Mouse (Mus musculus) midbrain, embryonic 15.5 days (tissue): ENCODE results near the gene Chd1. TPM values are rescaled to one million over a fixed set of nuclear protein-coding genes. Genes with fewer than 3 reads are reported as not detected.
A peak's percentile ranks its signal among the peaks of the same experiment; 100 is the strongest.

Experiments used
- ATAC-seq: fragments of 200-750 bp; cut with Nextera tagmentation; replicated peaks from 2 replicates; pipeline ENCODE4 v1.8.0; 2017; ENCODE audit warnings: moderate TSS enrichment
- H3K27ac ChIP-seq: fragments of 300-500 bp; sonication (generic); 2 replicates; pipeline ENCODE4 v1.5.1; 2015; ENCODE audit warnings: mild to moderate bottlenecking, inconsistent platforms
- H3K27me3 ChIP-seq: fragments of 300-500 bp; sonication (generic); replicated peaks from 2 replicates; pipeline ENCODE4 v1.6.1; 2015; ENCODE audit warnings: inconsistent platforms
- H3K36me3 ChIP-seq: fragments of 300-500 bp; sonication (generic); replicated peaks from 2 replicates; pipeline ENCODE4 v1.6.1; 2015; ENCODE audit warnings: inconsistent platforms
- H3K4me1 ChIP-seq: fragments of 300-500 bp; sonication (generic); 2 replicates; pipeline ENCODE4 v1.6.1; 2015; ENCODE audit warnings: inconsistent platforms
- H3K4me2 ChIP-seq: fragments of 300-500 bp; sonication (generic); 2 replicates; pipeline ENCODE4 v1.6.1; 2015; ENCODE audit warnings: inconsistent platforms, mild to moderate bottlenecking, moderate library complexity
- H3K4me3 ChIP-seq: fragments of 300-500 bp; sonication (generic); 2 replicates; pipeline ENCODE4 v1.5.1; 2015; ENCODE audit warnings: mild to moderate bottlenecking, inconsistent platforms
- H3K9ac ChIP-seq: fragments of 300-500 bp; sonication (generic); 2 replicates; pipeline ENCODE4 v1.6.1; 2015; ENCODE audit warnings: mild to moderate bottlenecking, inconsistent platforms
- H3K9me3 ChIP-seq: fragments of 300-500 bp; sonication (generic); 2 replicates; pipeline ENCODE4 v1.6.1; 2016; ENCODE audit warnings: inconsistent platforms
- WGBS: fragments of 180-500 bp; shearing (Covaris S2); methylation state at CpG from one replicate; pipeline ENCODE4 v1.1.7; 2015; ENCODE audit warnings: mixed read lengths; 5-methylcytosine and 5-hydroxymethylcytosine counted together
- polyA plus RNA-seq: library from polyadenylated mRNA; unstranded; fragments of >200 nt; fragmentation: Nextera tagmentation; extraction: Ambion mirVana; gene quantifications from 2 replicates; pipeline ENCODE4 v1.2.1, GENCODE M21; 2015

Chd1 gene
- polyA plus RNA-seq, 1 experiment from 2014 or later: 16.3 TPM

DNA sequence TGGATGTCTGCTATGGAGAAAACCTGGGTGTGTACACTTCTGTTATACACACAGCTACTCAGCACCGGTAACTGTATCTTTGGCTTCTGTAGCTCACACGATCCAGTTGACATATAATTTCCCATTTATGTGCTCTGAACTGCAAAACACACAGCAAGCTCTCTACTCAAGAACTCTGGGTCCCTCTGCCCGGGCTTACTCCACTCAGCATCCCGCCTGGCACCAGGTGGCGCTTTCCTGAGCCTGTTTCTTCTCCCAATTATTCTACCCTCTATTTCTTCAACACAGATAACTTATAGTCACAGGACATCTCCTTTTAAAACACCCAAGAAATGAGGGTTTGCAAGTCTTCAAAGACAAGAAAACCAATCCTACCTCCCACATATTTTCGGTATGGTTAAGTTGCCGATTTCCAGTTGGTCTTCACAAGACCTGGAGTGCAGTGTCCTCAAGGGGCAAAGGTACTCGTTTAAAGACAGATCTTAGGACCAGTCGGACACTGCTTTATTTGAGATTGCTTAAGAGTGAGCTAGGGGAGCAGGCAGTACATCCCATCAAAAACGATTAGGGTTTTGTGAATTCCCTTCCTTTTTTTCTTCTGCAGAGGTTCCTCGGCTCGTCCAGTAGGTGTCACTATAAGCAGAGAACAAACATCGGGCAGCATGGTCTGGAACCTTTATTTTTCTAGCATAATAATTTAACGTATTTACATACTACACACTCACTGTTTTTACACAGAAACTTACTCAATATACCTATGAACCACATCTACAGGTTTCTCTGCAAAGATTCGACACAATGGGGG lies 99.4 kb downstream of the Chd1 start:
- H3K4me2 ChIP-seq: no peak overlapping the region

GRCm38 (mm10) chr17:15807295-15807984 lies 102.7 kb downstream of the Chd1 start:
- no peak overlapping the region for H3K27ac ChIP-seq
- peak; percentile 17; the same call in 1 of the 2 replicates for ATAC-seq
- no peak overlapping the region for H3K4me2 ChIP-seq
- H3K4me3 ChIP-seq: no peak overlapping the region
- H3K27me3 ChIP-seq: no peaks in the 10 kb centered on the region
- H3K9ac ChIP-seq: no peak overlapping the region
- no peaks in the 10 kb centered on the region; the same call in 1 of the 2 replicates for H3K36me3 ChIP-seq
- H3K9me3 ChIP-seq: no peaks in the 10 kb centered on the region
- 77% methylated on average over 23 of the region's 23 CpGs for WGBS
- peaks cover 44% of the 10 kb centered on the region for H3K4me1 ChIP-seq

More for the DNA sequence above, 99.4 kb downstream of the Chd1 start:
- Histone ChIP-seq H3K36me3 (no peaks in the 10 kb centered on the region; the same call in 1 of the 2 replicates), H3K4me1 (peaks cover 14% of the 10 kb centered on the region), H3K4me3 (no peak overlapping the region), H3K27me3 (no peaks in the 10 kb centered on the region), H3K9ac (no peak overlapping the region), H3K9me3 (no peaks in the 10 kb centered on the region), H3K27ac (no peak overlapping the region)
- 53% methylated on average over 15 of the region's 15 CpGs for WGBS
- ATAC-seq: peak; percentile 55; the same call in 1 of the 2 replicates

DNA sequence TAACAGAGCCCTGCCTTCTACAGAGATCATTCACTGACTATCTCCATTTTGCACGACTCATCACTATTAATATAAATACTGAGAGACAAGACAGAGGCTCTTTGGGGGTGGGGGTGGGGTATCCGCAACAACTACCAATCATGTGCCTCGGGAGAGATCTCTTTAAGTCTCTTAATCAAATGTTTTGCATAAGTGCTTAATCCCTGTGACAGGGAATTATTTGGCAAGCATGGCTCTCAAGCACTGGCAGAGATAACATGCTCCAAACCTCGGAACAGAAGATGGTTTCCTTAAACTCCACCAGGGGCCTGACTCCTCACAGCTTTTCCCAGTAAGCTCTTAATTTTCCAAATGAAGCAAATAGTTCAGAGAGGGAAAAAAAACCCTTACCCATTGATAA lies 103.2 kb downstream of the Chd1 start:
- Histone ChIP-seq H3K4me3 (no peak overlapping the region), H3K9ac (no peak overlapping the region), H3K4me2 (no peak overlapping the region), H3K27me3 (no peaks in the 10 kb centered on the region), H3K36me3 (no peaks in the 10 kb centered on the region; the same call in 1 of the 2 replicates), H3K9me3 (no peaks in the 10 kb centered on the region), H3K4me1 (peaks cover 47% of the 10 kb centered on the region), H3K27ac (no peak overlapping the region)
- WGBS: 22% methylated on average over 4 of the region's 4 CpGs
- 0 out of 2 replicates have a peak, but pooled peaks have one; percentile 3 for ATAC-seq

GRCm38 (mm10) chr17:15808468-15809374 lies 104.0 kb downstream of the Chd1 start:
- 19% methylated on average over 10 of the region's 10 CpGs for WGBS
- Histone ChIP-seq H3K4me2 (peak overlapping the region; percentile 8), H3K27ac (0 out of 2 replicates have a peak overlapping the region, but pooled peaks have one; percentile 12)

GRCm38 (mm10) chr17:15809949-15810348 lies 105.2 kb downstream of the Chd1 start:
- 32% methylated on average over 2 of the region's 2 CpGs for WGBS
- no peak for ATAC-seq
- no peaks in the 10 kb centered on the region; the same call in 1 of the 2 replicates for H3K36me3 ChIP-seq
- H3K4me3 ChIP-seq: no peak overlapping the region
- peaks cover 65% of the 10 kb centered on the region for H3K4me1 ChIP-seq
- H3K27me3 ChIP-seq: no peaks in the 10 kb centered on the region
- H3K27ac ChIP-seq: no peak overlapping the region
- H3K9ac ChIP-seq: no peak overlapping the region
- H3K4me2 ChIP-seq: no peak overlapping the region
- no peaks in the 10 kb centered on the region for H3K9me3 ChIP-seq

More at GRCm38 (mm10) chr17:15808468-15809374, 104.0 kb downstream of the Chd1 start:
- no peak overlapping the region for H3K9ac ChIP-seq
- no peaks in the 10 kb centered on the region for H3K27me3 ChIP-seq
- ATAC-seq: no peak
- H3K36me3 ChIP-seq: no peaks in the 10 kb centered on the region; the same call in 1 of the 2 replicates
- peaks cover 53% of the 10 kb centered on the region for H3K4me1 ChIP-seq
- no peak overlapping the region for H3K4me3 ChIP-seq
- no peaks in the 10 kb centered on the region for H3K9me3 ChIP-seq

DNA sequence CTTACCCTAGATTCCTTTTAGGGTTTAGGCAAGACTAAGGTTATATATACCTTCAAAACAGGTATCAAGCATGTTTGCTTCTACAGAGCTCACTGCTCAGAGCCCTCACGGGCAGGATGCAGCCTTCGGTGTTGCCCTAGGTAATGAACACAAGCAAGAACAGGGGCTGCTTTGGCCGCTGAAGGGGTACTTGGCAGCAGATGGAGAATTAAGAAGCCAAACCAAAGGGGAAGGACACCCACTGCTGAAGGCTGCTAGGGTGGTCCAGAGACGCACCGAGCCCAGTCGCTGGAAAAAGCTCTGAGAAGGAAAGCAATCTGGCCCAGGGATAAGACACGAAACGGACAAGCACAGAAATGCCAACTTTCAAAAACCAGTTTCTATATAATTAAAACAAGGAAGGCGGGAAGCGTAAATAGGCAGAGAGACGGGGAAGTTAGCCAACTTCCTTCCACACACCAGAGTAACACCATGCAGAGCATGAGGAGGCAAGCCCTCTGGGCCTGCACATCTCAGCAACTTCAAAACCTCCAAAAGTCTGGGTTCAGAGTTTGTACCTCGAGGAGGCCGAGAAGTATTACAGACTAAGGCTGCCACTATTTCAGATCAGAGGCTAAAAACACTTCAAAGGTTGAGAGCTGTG lies 107.5 kb downstream of the Chd1 start:
- Histone ChIP-seq H3K27me3 (no peaks in the 10 kb centered on the region), H3K4me2 (no peak overlapping the region), H3K4me1 (peaks cover 71% of the 10 kb centered on the region), H3K9me3 (no peaks in the 10 kb centered on the region), H3K4me3 (no peak overlapping the region), H3K36me3 (no peaks in the 10 kb centered on the region; the same call in 1 of the 2 replicates), H3K9ac (no peak overlapping the region), H3K27ac (no peak overlapping the region)
- no peak for ATAC-seq
- 76% methylated on average over 13 of the region's 13 CpGs for WGBS

- Histone ChIP-seq H3K36me3 (no peaks in the 10 kb centered on the region), H3K27ac (peak overlapping the region; percentile 20; the same call in 1 of the 2 replicates), H3K4me1 (peaks cover 70% of the 10 kb centered on the region), H3K9ac (no peak overlapping the region), H3K4me3 (no peak overlapping the region), H3K4me2 (no peak overlapping the region), H3K9me3 (no peaks in the 10 kb centered on the region), H3K27me3 (no peaks in the 10 kb centered on the region)
- 76% methylated on average over 3 of the region's 3 CpGs for WGBS
- no peak for ATAC-seq
Observed at GRCm38 (mm10) chr17:15813658-15814212, 109.0 kb downstream of the Chd1 start.

- 84% methylated on average over 10 of the region's 10 CpGs for WGBS
- Histone ChIP-seq H3K27me3 (no peaks in the 10 kb centered on the region), H3K27ac (no peak overlapping the region), H3K9me3 (no peaks in the 10 kb centered on the region), H3K4me3 (no peak overlapping the region), H3K4me2 (no peak overlapping the region), H3K9ac (no peak overlapping the region), H3K4me1 (peaks cover 64% of the 10 kb centered on the region), H3K36me3 (no peaks in the 10 kb centered on the region)
- ATAC-seq: no peak
Observed at GRCm38 (mm10) chr17:15815312-15816018, 110.7 kb downstream of the Chd1 start.

DNA sequence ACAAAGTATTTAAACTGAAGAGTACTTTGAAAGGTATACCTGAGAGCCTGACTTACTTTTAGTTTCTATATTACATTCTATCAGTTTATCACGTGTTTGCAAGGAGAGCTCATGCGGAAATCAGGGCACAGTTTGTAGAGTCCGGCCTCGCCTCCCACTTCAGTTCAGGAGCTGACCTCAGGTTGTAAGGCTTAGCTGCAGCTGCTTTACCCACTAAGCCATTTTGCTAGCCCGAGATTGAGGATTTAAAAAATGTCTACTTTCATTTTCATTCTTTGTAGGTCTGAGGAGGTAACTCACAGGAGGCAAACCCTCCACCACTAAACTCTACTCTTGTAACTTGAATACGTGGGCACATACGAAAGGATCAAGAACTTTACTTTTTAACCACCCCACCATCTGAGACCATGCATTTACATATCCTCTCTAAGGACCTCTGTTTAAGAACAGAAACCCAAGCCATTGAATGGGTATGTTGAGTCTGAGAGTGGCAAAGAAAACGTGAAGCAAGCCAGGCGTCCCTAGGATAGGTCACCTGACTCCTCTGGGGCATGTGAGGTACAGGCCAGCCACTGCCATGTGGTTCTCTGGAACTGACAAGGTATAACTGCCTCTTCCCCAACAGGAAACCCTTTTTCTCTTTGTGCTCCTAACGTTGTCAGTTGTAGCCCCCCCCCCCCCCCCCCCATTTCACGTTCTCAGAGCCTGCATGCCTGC lies 111.8 kb downstream of the Chd1 start:
- H3K27me3 ChIP-seq: no peaks in the 10 kb centered on the region
- 88% methylated on average over 10 of the region's 11 CpGs for WGBS
- H3K36me3 ChIP-seq: no peaks in the 10 kb centered on the region
- H3K9ac ChIP-seq: no peak overlapping the region
- no peak for ATAC-seq
- no peak overlapping the region for H3K4me2 ChIP-seq
- H3K27ac ChIP-seq: no peak overlapping the region
- H3K9me3 ChIP-seq: no peaks in the 10 kb centered on the region
- peaks cover 62% of the 10 kb centered on the region for H3K4me1 ChIP-seq
- H3K4me3 ChIP-seq: no peak overlapping the region

- Histone ChIP-seq H3K4me2 (no peak overlapping the region), H3K27me3 (no peaks in the 10 kb centered on the region), H3K36me3 (no peaks in the 10 kb centered on the region), H3K9me3 (no peaks in the 10 kb centered on the region), H3K4me3 (no peak overlapping the region), H3K9ac (no peak overlapping the region), H3K27ac (no peak overlapping the region), H3K4me1 (peaks cover 60% of the 10 kb centered on the region)
- no peak for ATAC-seq
- WGBS: 94% methylated on average over 5 of the region's 5 CpGs
Observed at GRCm38 (mm10) chr17:15817096-15817450, 112.3 kb downstream of the Chd1 start.
